Mouse (Mus musculus) adrenal gland, adult 2 months (tissue): ENCODE measurements around the gene Nos1ap. TPM values are rescaled to one million over a fixed set of nuclear protein-coding genes. Genes with fewer than 3 reads are reported as not detected.

Experiments
- DNase-seq: peaks from one replicate; pipeline ENCODE4 v3.0.0; 2021
- polyA plus RNA-seq: library from polyadenylated mRNA; depleted of rRNA; stranded (reverse); fragments of >200 nt; gene quantifications from 2 replicates; pipeline ENCODE4 v1.2.3, GENCODE M21; 2012
- total RNA-seq, 2 experiments: library from RNA; stranded (reverse); gene quantifications; 2 replicates each; pipeline ENCODE4 v1.2.3; 2021

The Nos1ap gene
- total and polyA plus RNA-seq, 3 experiments = 22.0 to 44.8 (median 24.1) TPM

DNA sequence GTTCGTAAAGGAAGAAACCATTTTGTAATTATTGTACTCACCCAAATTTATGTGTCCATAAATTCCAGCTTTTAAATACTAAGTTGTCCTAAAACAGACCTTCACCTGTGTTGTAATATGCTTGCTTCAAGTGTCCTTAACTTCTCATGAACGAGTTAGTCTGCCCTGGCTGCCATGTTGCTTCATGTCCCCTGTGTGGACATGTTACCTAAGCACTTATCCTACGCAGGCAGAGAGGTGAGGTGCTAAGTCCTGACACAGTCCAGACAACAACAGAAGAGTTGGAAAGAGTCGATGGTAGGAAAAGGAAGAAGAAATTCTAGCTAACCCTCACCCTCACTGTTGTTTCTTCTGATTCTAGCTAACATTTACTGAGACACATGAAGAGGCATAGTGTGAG, 43.4 kb downstream of the Nos1ap start:
- DNase-seq = no peak

DNA sequence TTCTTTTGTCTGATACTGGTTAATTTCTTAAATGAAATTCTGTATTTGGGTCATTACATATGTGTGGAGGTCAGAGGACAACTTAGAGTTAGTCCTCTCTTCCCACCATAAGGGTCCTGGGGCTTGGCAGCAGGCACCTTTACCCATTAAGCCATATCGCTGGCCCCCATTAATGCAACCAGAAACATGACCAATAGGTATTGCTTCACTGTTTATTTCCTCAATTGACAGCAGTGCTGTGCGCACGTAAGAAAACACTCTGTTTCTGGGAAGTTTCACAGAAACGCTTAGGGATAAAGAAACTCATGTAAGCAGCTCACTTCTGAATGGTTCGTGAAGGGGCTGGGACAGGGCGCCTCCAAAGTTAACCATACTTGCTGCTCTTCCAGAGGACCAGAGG, 44.4 kb downstream of the Nos1ap start:
- no peak for DNase-seq

DNA sequence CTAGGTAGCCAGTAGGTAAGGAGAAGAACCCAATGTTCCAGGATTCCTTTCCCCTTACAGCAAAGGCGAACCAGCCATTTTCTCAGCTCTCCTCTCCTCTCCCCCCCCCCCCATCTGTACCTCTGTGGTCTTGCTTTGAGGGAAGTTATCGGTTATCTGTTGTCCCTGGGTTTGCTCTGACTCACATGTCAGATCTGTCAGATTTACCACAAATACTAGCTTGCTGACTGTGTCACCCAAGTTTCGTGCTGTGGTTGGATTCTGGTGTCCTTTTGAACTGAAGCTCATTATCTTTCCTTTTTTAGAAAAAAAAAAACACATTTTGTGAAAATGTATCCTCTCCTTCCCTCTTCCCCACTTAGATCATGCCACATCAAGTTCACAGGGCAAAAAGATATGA, 50.2 kb downstream of the Nos1ap start:
- peak; percentile 39 for DNase-seq

DNA sequence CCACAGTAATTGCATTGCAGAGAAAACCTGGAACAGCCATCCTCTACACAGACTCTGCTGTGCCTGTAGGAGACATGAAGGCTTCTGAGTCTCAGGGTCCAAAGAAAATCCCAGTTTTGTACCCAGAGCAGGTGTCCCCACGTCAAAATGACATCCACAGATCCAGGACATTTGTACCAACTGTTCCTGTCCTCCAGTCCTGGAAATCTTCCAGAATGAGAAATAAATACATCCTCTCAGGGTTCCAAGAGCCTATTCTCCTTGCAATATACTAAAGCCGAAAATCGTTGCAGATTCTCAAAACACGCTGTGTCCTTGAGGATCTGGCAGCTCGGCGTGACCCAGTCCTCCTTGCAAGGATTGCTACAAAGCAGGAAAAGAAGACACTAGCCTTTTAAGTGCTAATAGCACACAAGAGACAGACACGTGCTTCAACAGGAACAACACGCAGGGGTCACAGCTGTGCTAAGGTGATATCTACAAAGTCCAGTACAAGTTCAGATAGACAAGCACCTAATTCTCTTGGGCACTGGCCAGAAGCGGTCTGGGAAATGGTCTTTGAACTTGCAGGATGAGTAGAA, 51.1 kb downstream of the Nos1ap start:
- DNase-seq = peak; percentile 45

- no peak for DNase-seq
These were observed 53.3 kb downstream of the Nos1ap start for GRCm38 (mm10) chr1:170536344-170536743.

GRCm38 (mm10) chr1:170535221-170535620, 54.4 kb downstream of the Nos1ap start:
- DNase-seq = peak; percentile 60

DNA sequence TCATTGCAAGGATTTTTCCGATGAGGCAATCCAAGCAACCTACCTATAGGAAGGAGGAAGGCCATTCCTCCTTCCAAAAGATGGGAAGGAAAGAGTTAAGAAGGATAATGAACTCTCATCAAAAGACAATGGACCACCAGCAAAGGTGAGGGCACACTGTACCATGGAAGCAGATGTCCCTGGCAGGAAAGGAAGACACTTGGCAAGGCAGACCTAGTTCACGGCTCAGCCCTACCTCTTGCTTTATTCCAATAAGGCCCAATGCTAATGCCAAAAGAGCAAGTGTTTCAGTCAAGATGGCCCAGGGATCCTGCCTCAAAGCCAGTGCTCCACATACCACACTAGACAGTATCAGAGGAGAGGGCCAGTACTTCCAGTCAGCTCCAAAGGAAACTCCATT, 58.4 kb downstream of the Nos1ap start:
- DNase-seq = no peak

DNA sequence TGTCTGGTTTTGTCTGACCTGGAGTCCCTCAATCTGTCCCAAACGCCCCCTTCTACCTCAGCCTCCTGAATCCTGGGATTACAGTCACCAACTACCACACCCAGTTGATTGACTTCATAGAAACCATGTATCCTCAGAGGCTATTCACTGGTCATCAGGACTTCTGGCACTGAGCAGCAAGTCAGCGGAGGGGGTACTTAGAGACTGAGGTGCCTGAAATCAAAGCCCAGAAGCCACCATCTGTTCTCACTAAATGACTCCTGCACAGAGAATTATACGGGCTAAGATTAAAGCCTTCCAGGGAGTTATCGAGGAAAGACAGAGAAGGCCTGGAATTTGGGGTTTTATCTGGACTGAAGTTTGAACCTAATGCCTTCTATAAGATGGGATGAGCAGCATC, 59.2 kb downstream of the Nos1ap start:
- DNase-seq = no peak

DNA sequence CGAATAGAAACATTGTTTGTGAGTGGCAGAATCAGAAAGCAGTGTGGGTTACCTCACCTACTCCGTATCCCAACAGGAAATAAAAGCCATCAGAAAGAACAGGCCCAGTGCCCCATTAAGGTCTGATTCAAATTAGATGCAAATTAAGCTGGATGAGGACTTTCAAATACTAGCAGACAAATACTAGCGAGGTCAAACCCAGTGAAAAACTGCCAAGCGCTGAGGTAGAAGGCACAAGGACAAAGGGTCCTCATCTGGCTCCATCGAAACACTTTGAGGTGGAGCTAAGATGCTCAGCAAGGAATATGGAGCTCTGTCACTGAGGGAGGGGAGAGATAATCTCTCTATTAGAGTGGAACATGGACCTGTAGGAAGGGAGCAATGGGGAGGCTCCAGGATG, 66.8 kb downstream of the Nos1ap start:
- DNase-seq = no peak

DNA sequence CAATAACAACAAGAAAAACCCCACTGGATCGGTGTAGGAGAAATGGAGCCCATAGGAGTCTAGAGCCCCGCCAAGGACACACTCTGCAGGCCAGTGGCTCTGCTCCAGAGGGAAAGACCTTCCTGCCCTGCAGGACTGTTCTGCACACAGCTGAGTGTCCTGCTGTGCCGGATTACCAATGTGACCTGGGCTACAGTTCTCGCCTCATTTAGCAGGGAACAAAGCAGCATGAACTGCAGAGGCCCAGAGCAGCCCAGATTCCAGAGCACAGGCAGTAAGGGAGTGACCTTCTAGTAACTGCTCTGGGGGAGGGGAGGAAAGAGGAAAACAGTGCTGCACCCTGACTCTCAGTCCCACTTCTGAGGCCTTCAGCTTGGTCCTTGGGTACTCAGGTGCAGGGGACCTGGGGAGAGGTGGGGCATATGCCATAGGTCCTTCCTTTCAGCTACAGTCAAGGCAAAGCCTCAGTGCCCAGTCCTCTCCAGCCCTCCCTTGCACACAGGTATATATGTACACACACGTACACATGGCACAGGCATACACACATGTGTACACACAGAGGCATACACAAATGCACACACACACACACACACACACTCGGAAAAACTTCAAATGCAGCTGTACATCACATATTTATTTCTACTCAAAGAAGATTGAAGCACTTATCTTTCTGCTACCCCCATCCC, 68.0 kb downstream of the Nos1ap start:
- peak; percentile 61 for DNase-seq

DNA sequence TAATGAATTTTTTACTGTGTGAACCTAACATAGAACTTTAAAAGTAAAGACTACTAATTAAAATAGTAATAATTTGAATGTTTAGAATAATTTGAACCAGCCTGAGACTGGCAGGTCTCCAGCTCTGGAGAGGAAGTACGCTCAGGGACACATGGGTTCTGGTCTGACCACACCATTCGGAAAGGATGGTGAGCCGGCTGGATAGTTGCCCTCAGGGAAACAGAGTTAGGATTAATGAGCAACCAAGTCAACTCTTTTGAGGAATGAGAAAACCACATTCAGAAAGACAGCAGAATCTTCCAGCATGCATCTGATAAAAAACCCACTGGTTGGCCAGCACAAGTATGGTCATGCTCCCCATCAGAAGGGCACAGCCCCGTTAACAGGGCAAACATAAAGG, 69.5 kb downstream of the Nos1ap start:
- no peak for DNase-seq

DNA sequence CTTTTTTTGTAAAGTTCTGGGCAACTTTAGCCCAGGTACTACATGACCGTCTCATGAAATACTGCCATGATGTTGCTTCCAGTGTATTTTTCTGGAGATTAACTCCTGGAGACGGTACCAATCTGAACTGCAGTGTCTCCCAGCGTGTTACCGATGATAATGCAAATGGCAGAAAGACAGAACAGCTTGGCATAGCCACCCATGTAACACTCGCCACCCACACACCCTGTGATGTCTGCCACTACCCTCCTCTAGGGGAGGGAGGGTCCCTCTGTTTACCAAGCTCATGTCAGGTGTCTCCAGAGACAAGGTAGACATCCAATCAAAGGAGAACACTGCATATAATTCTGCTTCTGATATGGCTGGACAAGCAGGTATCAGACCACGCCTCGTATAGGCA, 70.0 kb downstream of the Nos1ap start:
- no peak for DNase-seq

- peak; percentile 81 for DNase-seq
These were observed 73.5 kb downstream of the Nos1ap start for GRCm38 (mm10) chr1:170516182-170516581.

- DNase-seq = no peak
These were observed 74.2 kb downstream of the Nos1ap start for GRCm38 (mm10) chr1:170515455-170515854.

- DNase-seq = no peak
These were observed 75.4 kb downstream of the Nos1ap start for GRCm38 (mm10) chr1:170514226-170514625.

- DNase-seq = no peak
These were observed 77.1 kb downstream of the Nos1ap start for GRCm38 (mm10) chr1:170512429-170513097.

GRCm38 (mm10) chr1:170510595-170511240, 78.9 kb downstream of the Nos1ap start:
- DNase-seq = no peak

GRCm38 (mm10) chr1:170506309-170506708, 83.4 kb downstream of the Nos1ap start:
- DNase-seq = no peak

- no peak for DNase-seq
These were observed 84.6 kb downstream of the Nos1ap start for GRCm38 (mm10) chr1:170505107-170505506.

- DNase-seq = no peak
These were observed 85.3 kb downstream of the Nos1ap start for GRCm38 (mm10) chr1:170504378-170504777.

DNA sequence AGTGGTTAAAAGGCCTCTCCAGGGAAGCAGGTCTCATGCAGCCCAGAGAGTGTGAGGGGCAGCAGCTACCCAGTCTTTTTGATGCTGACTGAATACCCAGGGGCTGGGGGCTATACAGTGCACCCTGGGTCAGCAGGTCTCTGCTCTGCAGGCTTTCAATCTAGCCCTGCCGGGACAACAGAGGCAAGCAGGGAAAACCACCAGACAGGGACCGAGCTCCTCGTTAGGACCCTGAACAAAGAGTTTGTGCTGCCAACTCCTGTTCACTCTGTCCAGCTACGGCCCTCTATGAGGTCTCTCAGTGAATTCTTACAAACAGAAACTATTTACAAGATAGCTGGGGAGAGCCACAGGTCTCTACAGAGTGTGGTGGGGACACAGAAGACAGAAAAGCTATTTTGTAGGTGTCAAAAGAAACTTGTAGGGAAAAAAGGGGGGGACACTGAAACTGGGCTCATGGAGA, 86.4 kb downstream of the Nos1ap start:
- DNase-seq = no peak

GRCm38 (mm10) chr1:170502491-170503276, 87.0 kb downstream of the Nos1ap start:
- no peak for DNase-seq
